Mouse (Mus musculus): ENCODE results near the gene Chrnd. TPM values are rescaled to one million over a fixed set of nuclear protein-coding genes. Genes with fewer than 3 reads are reported as not detected.

The Chrnd gene
- polyA plus RNA-seq, 1 experiment = not detected

DNA sequence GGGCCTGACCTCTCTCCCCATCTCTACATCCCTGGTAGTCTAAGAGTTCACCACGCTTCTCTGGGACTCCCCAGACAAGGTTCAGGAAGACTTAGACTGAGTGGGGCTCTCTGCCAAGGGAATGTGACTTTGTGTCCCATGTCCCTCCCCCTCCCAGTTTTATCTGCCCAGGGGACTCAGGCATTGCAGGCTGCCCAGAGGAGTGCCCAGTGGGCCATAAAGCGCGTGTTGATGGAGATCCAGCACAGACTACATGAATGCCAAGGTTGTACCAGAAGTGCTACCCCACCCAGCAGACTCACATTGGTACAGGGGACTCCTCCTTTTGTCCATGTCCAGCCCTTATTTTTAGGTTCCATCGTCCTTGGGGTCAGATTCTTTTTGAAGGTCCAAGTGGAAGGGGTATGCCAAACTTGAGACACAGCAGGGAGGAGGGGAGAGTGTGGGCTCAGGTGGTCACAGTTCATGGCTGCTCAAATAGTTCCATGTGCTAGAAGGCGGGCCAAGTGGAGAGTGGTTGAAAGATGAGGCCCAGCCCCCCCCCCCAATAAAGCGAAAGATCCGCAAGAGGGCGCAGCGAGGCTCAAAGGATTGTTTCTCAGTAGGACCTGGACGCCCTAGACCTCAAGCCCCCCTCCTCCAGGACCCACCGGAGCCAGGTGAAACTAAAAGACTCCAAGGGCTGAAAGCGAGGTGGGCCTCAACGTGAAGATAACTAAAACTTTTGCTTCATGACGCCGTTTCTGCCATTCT is 6.2 kb upstream of the Chrnd start:
- 39% methylated on average over 15 of the region's 15 CpGs for WGBS
- Histone ChIP-seq H3K4me1 (ENCODE audit: control insufficient read depth, insufficient read depth, insufficient read length) (peaks cover 9% of the 10 kb centered on the region; the same call in 1 of the 2 replicates), H3K27me3 (ENCODE audit: control insufficient read depth, insufficient read depth, low read length) (peaks cover 16% of the 10 kb centered on the region), H3K36me3 (ENCODE audit: control insufficient read depth, insufficient read depth, low read length) (no peaks in the 10 kb centered on the region), H3K27ac (ENCODE audit: insufficient read depth, low read length) (no peak overlapping the region), H3K4me3 (ENCODE audit: extremely low read depth, insufficient read depth, insufficient read length) (no peak overlapping the region)
- DNase-seq (ENCODE audit: low read depth in 1 of 2, low spot score in 2 of 2) = no peak
- no peak for TF ChIP-seq POLR2A (IDR thresholded peaks at IDR 0.05; ENCODE audit: low read depth, low read length)
- TF ChIP-seq CTCF (IDR thresholded peaks at IDR 0.05; ENCODE audit: extremely low read depth, insufficient read depth, insufficient read length, insufficient replicate concordance) = no peak

DNA sequence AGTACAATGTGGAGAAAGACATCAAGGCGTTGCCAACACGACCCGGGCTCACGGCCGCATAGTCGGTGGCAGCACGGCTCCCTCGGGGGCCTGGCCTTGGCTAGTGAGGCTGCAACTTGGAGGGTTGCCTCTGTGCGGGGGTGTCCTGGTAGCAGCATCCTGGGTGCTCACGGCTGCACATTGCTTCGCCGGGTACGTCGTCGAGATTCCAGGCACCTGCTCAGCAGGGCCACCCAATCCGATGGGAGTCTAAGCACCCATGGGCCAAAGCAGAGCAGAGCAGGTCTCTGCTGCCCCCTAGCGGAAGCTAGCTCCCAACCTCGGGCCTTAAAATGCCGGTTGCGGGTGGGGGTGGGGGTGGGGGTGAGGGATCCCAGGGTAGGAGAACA is 5.7 kb upstream of the Chrnd start:
- peak; percentile 35 to 56 for DNase-seq (ENCODE audit: low read depth in 1 of 2, low spot score in 2 of 2)
- Histone ChIP-seq H3K27ac (ENCODE audit: insufficient read depth, low read length) (no peak overlapping the region), H3K4me1 (ENCODE audit: control insufficient read depth, insufficient read depth, insufficient read length) (peaks cover 9% of the 10 kb centered on the region; the same call in 1 of the 2 replicates), H3K4me3 (ENCODE audit: extremely low read depth, insufficient read depth, insufficient read length) (no peak overlapping the region), H3K36me3 (ENCODE audit: control insufficient read depth, insufficient read depth, low read length) (no peaks in the 10 kb centered on the region), H3K27me3 (ENCODE audit: control insufficient read depth, insufficient read depth, low read length) (peaks cover 16% of the 10 kb centered on the region)
- TF ChIP-seq CTCF (IDR thresholded peaks at IDR 0.05; ENCODE audit: extremely low read depth, insufficient read depth, insufficient read length, insufficient replicate concordance) (peak; percentile 80; the same call in 1 of the 2 replicates), POLR2A (IDR thresholded peaks at IDR 0.05; ENCODE audit: low read depth, low read length) (no peak)
- WGBS = 9% methylated on average over 20 of the region's 20 CpGs

DNA sequence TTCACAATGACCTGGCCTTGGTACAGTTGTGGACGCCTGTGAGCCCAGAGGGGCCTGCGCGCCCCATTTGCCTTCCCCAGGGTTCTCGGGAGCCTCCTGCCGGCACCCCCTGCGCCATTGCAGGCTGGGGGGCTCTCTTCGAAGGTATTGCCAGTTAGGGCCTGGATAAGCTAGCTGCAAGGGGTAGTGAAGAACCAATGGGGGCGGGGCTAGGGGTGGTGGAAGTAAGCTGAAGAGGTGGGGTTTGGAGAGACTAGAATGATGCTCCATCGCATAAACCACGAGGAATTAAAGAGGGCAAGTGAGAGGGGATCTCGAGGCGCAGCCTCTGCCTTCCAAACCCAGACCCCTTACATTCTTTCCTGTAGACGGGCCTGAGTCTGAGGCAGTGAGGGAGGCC is 4.9 kb upstream of the Chrnd start:
- Histone ChIP-seq H3K36me3 (ENCODE audit: control insufficient read depth, insufficient read depth, low read length) (no peaks in the 10 kb centered on the region), H3K27ac (ENCODE audit: insufficient read depth, low read length) (no peak overlapping the region), H3K4me3 (ENCODE audit: extremely low read depth, insufficient read depth, insufficient read length) (no peak overlapping the region), H3K27me3 (ENCODE audit: control insufficient read depth, insufficient read depth, low read length) (peaks cover 16% of the 10 kb centered on the region), H3K4me1 (ENCODE audit: control insufficient read depth, insufficient read depth, insufficient read length) (peaks cover 9% of the 10 kb centered on the region; the same call in 1 of the 2 replicates)
- 21% methylated on average over 13 of the region's 13 CpGs for WGBS
- DNase-seq (ENCODE audit: low read depth in 1 of 2, low spot score in 2 of 2) = no peak
- TF ChIP-seq CTCF (IDR thresholded peaks at IDR 0.05; ENCODE audit: extremely low read depth, insufficient read depth, insufficient read length, insufficient replicate concordance) (no peak), POLR2A (IDR thresholded peaks at IDR 0.05; ENCODE audit: low read depth, low read length) (no peak)

DNA sequence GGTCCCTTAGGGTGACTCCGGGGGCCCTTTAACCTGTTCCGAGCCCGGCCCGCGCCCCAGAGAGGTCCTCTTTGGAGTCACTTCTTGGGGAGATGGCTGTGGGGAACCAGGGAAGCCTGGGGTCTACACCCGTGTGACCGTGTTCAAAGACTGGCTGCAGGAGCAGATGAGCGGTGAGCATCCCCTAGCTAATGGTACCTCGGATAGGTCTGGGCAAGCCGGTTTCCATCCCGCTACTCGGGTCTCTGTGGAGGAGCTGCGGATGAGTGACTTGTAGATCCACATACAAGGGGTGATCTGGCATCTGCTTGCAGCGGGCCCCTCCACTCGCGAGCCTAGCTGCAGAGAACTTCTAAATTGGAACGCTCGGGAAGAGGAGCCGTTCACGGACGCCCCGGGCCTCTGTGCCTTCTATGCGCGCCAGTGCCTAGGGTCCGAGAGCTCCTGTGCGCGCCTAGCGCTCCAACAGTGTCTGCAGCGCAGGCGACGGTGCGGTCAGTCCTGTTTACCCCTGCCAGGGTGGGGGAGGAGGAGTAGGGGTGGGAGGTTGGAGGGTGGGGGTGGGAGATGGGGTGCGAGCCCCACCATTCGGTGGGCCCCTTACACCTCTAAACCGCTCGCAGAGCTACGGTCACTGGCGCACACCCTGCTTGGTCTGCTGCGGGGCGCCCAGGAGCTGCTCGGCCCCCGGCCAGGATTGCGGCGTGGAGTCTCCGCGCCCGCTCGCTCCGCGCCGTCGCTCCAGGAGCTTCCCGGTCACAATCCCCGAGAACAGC is 4.0 kb upstream of the Chrnd start:
- DNase-seq (ENCODE audit: low read depth in 1 of 2, low spot score in 2 of 2) = no peak
- Histone ChIP-seq H3K27ac (ENCODE audit: insufficient read depth, low read length) (no peak overlapping the region), H3K4me3 (ENCODE audit: extremely low read depth, insufficient read depth, insufficient read length) (peak overlapping the region; percentile 63), H3K36me3 (ENCODE audit: control insufficient read depth, insufficient read depth, low read length) (no peaks in the 10 kb centered on the region), H3K4me1 (ENCODE audit: control insufficient read depth, insufficient read depth, insufficient read length) (peaks cover 9% of the 10 kb centered on the region; the same call in 1 of the 2 replicates), H3K27me3 (ENCODE audit: control insufficient read depth, insufficient read depth, low read length) (peaks cover 16% of the 10 kb centered on the region)
- WGBS = 6% methylated on average over 54 of the region's 54 CpGs
- TF ChIP-seq CTCF (IDR thresholded peaks at IDR 0.05; ENCODE audit: extremely low read depth, insufficient read depth, insufficient read length, insufficient replicate concordance) = no peak
- TF ChIP-seq POLR2A (IDR thresholded peaks at IDR 0.05; ENCODE audit: low read depth, low read length) = no peak

DNA sequence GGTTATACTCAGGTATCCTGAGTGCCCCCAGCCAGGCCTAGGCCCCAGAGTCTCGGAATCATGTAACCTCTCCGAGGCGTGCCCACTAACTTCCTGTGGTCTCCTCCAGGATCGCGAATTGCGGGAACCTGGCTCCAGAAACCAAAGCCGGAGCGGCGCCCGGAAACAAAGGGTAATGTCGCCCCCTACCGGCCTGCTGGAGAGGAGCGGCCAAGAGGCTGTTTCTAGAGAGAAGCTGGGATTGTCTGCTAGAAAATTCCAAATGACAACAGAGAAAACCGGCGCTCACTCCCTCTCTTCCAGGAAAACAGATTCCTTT is 3.4 kb upstream of the Chrnd start:
- peak; percentile 23 to 45 for DNase-seq (ENCODE audit: low read depth in 1 of 2, low spot score in 2 of 2)
- 1% methylated on average over 15 of the region's 15 CpGs for WGBS
- Histone ChIP-seq H3K4me1 (ENCODE audit: control insufficient read depth, insufficient read depth, insufficient read length) (peaks cover 9% of the 10 kb centered on the region; the same call in 1 of the 2 replicates), H3K27ac (ENCODE audit: insufficient read depth, low read length) (no peak overlapping the region), H3K4me3 (ENCODE audit: extremely low read depth, insufficient read depth, insufficient read length) (peak overlapping the region; percentile 63), H3K27me3 (ENCODE audit: control insufficient read depth, insufficient read depth, low read length) (peaks cover 16% of the 10 kb centered on the region), H3K36me3 (ENCODE audit: control insufficient read depth, insufficient read depth, low read length) (no peaks in the 10 kb centered on the region)
- TF ChIP-seq CTCF (IDR thresholded peaks at IDR 0.05; ENCODE audit: extremely low read depth, insufficient read depth, insufficient read length, insufficient replicate concordance) (peak; percentile 78), POLR2A (IDR thresholded peaks at IDR 0.05; ENCODE audit: low read depth, low read length) (no peak)

DNA sequence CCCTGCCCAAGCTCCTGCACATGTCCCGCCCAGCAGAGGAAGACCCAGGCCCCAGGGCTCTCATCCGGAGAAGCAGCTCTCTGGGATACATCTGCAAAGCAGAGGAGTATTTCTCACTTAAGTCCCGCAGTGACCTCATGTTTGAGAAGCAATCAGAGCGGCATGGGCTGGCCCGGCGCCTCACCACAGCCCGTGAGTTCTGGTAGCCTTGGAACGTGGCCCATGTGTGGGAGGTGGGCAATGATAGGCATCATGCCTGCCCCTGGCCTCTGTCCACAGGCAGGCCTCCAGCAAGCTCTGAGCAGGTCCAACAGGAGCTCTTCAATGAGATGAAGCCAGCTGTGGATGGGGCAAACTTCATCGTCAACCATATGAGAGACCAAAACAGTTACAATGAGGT is 6.9 kb downstream of the Chrnd start:
- H3K27ac ChIP-seq (ENCODE audit: insufficient read depth, low read length) = no peak overlapping the region
- no peak for DNase-seq (ENCODE audit: low read depth in 1 of 2, low spot score in 2 of 2)
- no peak overlapping the region for H3K4me3 ChIP-seq (ENCODE audit: extremely low read depth, insufficient read depth, insufficient read length)
- no peaks in the 10 kb centered on the region for H3K27me3 ChIP-seq (ENCODE audit: control insufficient read depth, insufficient read depth, low read length)
- TF ChIP-seq CTCF (IDR thresholded peaks at IDR 0.05; ENCODE audit: extremely low read depth, insufficient read depth, insufficient read length, insufficient replicate concordance) (no peak), POLR2A (IDR thresholded peaks at IDR 0.05; ENCODE audit: low read depth, low read length) (no peak)
- no peaks in the 10 kb centered on the region for H3K36me3 ChIP-seq (ENCODE audit: control insufficient read depth, insufficient read depth, low read length)
- no peaks in the 10 kb centered on the region for H3K4me1 ChIP-seq (ENCODE audit: control insufficient read depth, insufficient read depth, insufficient read length)
- WGBS = 85% methylated on average over 9 of the region's 9 CpGs

All from spleen, adult 2 months (tissue).